Mouse (Mus musculus): ENCODE results near the gene Rcor3. TPM values are rescaled to one million over a fixed set of nuclear protein-coding genes. Genes with fewer than 3 reads are reported as not detected.

The Rcor3 gene
- polyA plus RNA-seq (2014; fragmentation: Illumina TruSeq; extraction: RNeasy Lipid Tissue Mini Kit (QIAGEN cat#74804); ENCODE audit: low replicate concordance) = 35.0 TPM

DNA sequence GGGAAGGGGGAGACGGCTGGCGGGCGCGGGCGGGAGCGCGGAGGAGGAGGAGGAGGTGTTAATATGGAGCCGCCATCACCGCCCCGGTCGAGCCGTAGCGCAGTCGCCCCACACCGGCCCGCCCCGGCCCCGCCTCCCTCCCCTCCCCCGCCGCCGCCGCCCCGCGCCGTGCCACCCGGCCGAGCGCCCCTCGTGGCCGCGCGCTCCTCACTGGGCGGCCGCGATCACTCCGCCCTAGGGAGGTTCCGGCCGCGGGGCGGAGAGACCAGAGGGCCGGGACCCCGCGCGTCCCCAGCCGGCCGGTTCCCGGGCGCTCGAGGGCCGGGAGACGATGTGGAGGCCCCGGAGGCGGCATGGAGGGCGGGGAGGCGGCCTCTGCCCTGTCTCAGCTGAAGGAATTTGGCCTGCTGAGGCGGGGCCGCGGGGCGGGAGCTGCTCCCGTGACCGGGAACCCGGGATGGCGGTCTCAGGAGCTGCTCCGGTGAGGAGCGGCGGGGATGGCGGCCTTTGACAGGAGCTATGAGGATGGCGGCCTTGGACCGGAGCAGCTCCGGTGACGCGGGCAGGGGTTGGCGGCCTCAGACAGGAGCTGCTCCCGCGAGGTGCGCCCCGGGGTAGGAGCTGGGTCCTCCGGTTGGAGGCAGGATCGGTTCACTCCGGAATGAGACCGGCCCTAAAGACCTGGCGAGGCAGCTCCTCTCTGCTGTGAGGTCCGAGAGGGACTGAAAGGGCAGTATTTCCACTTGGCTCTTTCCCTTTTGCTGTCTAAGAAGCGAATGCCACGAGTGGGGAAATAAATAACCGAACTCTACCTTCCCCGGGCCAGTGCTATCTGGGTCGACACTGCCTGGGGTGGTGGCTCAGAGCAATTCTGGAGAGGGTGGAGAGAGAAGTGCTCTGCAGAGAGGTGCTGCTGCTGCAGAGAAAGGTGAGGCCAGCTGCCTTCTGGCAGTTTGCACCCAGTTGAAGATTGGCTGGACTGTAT lies at the start of gene Rcor3:
Gene Rcor3, minus strand, starts transcription at position 137 of the 985 bp plus-strand sequence.

DNA sequence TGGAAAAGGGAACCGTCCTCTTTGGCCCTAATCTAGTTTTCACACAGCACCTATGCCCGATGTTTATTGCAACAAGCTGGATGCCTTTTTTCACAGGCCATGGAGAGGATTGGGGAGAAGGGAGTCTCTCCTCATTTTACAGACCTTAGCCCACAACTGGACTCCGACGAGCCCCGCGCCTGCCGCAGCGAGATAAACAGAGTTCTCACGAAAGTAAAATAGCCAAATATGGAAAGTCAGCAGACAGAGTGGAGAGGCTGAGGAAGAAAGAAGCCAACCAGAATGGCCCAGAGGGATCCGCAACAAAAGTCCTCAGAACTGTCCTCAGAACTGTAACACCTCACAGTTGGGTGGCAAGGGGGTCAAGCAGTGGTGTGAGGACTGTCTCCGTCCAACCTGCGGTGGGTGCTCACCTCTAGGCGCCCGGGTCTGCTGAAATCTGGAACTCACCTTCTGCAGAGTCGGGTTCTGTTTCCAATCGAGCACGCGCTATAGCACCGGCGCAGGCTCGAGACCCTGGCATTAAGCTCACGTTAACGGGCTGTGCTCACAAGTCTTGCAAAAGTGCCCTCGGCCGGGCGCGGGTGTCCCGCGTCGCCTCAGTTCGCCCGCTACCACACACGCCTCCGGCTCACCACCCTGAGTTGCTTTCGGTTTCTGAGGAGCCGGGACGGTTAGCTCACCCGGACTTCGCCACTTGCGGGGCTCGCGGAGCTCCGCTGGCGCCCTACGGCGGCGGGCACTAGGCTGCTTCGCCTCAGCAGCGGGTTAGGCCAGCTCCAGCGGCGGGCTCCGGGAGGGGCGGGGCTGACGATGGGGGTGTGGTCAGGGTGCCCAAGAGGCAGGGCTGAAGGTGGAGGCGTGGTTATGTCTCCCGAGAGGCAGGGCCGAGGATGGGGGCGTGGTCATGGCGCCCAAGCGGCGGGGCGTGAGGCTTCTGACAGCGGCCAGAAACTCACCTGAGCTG lies 45.8 kb downstream of the Rcor3 start, which contains the start of gene Traf5:
Gene Traf5, minus strand, starts transcription at position 754 of the 967 bp plus-strand sequence.

Other genes with a start within 250 kb of the Rcor3 start
- gene Slc30a1, start 231.3 kb downstream of the Rcor3 start, polyA plus RNA-seq (2014; fragmentation: Illumina TruSeq; extraction: RNeasy Lipid Tissue Mini Kit (QIAGEN cat#74804); ENCODE audit: low replicate concordance) = 30.7 TPM
- not detected for gene Rd3, start 160.7 kb downstream of the Rcor3 start, polyA plus RNA-seq (2014; fragmentation: Illumina TruSeq; extraction: RNeasy Lipid Tissue Mini Kit (QIAGEN cat#74804); ENCODE audit: low replicate concordance)
- gene Traf5, start 45.5 kb downstream of the Rcor3 start, polyA plus RNA-seq (2014; fragmentation: Illumina TruSeq; extraction: RNeasy Lipid Tissue Mini Kit (QIAGEN cat#74804); ENCODE audit: low replicate concordance) = 2.4 TPM
- 0.19 TPM for gene Kcnh1, start 52.7 kb upstream of the Rcor3 start, polyA plus RNA-seq (2014; fragmentation: Illumina TruSeq; extraction: RNeasy Lipid Tissue Mini Kit (QIAGEN cat#74804); ENCODE audit: low replicate concordance)